Mouse (Mus musculus) limb, embryonic 14.5 days (tissue): ENCODE measurements around the gene BC030867. TPM values are rescaled to one million over a fixed set of nuclear protein-coding genes. Genes with fewer than 3 reads are reported as not detected.

Source experiments
- ATAC-seq: fragments of 200-750 bp; cut with Nextera tagmentation; 2 replicates; pipeline ENCODE4 v1.8.0; 2017; ENCODE audit warnings: low read depth, moderate number of reproducible peaks, moderate TSS enrichment; ENCODE audit not compliant: low FRiP score
- DNase-seq: peaks from one replicate; pipeline ENCODE4 v3.0.0-alpha.2; 2015; ENCODE audit warnings: low spot score
- H3K27ac ChIP-seq: fragments of 300-500 bp; sonication (generic); replicated peaks from 2 replicates; pipeline ENCODE4 v1.5.1; 2014; ENCODE audit warnings: low read depth, mild to moderate bottlenecking, low read length, moderate library complexity, mixed read lengths
- H3K27me3 ChIP-seq: fragments of 300-500 bp; sonication (generic); 2 replicates; pipeline ENCODE4 v1.6.1; 2014; ENCODE audit warnings: low read length, mixed read lengths; ENCODE audit not compliant: control insufficient read depth, insufficient read depth
- H3K36me3 ChIP-seq: fragments of 300-500 bp; sonication (generic); 2 replicates; pipeline ENCODE4 v1.6.1; 2014; ENCODE audit warnings: mild to moderate bottlenecking, low read length, moderate library complexity, mixed read lengths; ENCODE audit not compliant: control insufficient read depth, insufficient read depth
- H3K4me1 ChIP-seq: fragments of 300-500 bp; sonication (generic); 2 replicates; pipeline ENCODE4 v1.6.1; 2014; ENCODE audit warnings: antibody characterized with exemption, low read length, mixed read lengths; ENCODE audit not compliant: control insufficient read depth, insufficient read depth
- H3K4me2 ChIP-seq: fragments of 300-500 bp; sonication (generic); replicated peaks from 2 replicates; pipeline ENCODE4 v1.6.1; 2014; ENCODE audit warnings: low read depth, mild to moderate bottlenecking, low read length, moderate library complexity; ENCODE audit not compliant: severe bottlenecking
- H3K4me3 ChIP-seq: fragments of 300-500 bp; sonication (generic); replicated peaks from 2 replicates; pipeline ENCODE4 v1.5.1; 2014; ENCODE audit warnings: low read length
- H3K9ac ChIP-seq: fragments of 300-500 bp; sonication (generic); 2 replicates; pipeline ENCODE4 v1.6.1; 2014; ENCODE audit warnings: mild to moderate bottlenecking, low read depth, low read length, moderate library complexity; ENCODE audit not compliant: severe bottlenecking
- H3K9me3 ChIP-seq: fragments of 300-500 bp; sonication (generic); 2 replicates; pipeline ENCODE4 v1.6.1; 2016; ENCODE audit warnings: low read length; ENCODE audit not compliant: control insufficient read depth
- POLR2A ChIP-seq: fragments of 200-500 bp; IDR thresholded peaks from 2 replicates; pipeline ENCODE4 v1.8.0; 2012; ENCODE audit warnings: inconsistent platforms, mild to moderate bottlenecking, moderate library complexity, borderline replicate concordance; ENCODE audit not compliant: insufficient read depth, insufficient read length; ENCODE audit errors: extremely low read depth
- WGBS: fragments of 180-500 bp; shearing (Covaris S2); extraction: QIAGEN DNeasy Blood & Tissue Kit; methylation state at CpG from one replicate; pipeline ENCODE4 v1.1.7; 2014; 5-methylcytosine and 5-hydroxymethylcytosine counted together
- microRNA-seq: library from miRNA; unstranded; fragments of <30 nt; microRNA quantifications from one replicate; pipeline ENCODE4, GENCODE M21; 2016
- polyA plus RNA-seq, 2 experiments: library from polyadenylated mRNA; depleted of rRNA in 1 of 2; stranded (reverse) in 1 of 2; unstranded in 1 of 2; fragments of >200 nt; fragmentation: Nextera tagmentation in 1 of 2; extraction: Ambion mirVana in 1 of 2; gene quantifications; 2 replicates each; pipeline versions ENCODE4 v1.2.1 to v1.2.3; 2012 to 2014

Gene BC030867
- polyA plus RNA-seq, 2 experiments, result 11.9 to 14.2 TPM

- H3K4me2 ChIP-seq, result no peak overlapping the region
- DNase-seq, result no peak
- no peak overlapping the region for H3K4me3 ChIP-seq
- peaks cover 17% of the 10 kb centered on the region for H3K4me1 ChIP-seq
- H3K36me3 ChIP-seq, result peaks cover 84% of the 10 kb centered on the region
- TF ChIP-seq POLR2A, result no peak
- H3K9me3 ChIP-seq, result no peaks in the 10 kb centered on the region
- no peaks in the 10 kb centered on the region for H3K27me3 ChIP-seq
- 51% methylated on average over 26 of the region's 38 CpGs for WGBS
- H3K9ac ChIP-seq, result peak overlapping the region; percentile 31
- ATAC-seq, result no peak
- no peak overlapping the region for H3K27ac ChIP-seq
These were observed 62.4 kb downstream of the BC030867 start for GRCm38 (mm10) chr11:102310768-102311695.

- no peak overlapping the region for H3K4me3 ChIP-seq
- 83% methylated on average over 4 of the region's 4 CpGs for WGBS
- DNase-seq, result no peak
- ATAC-seq, result no peak
- no peak overlapping the region for H3K9ac ChIP-seq
- H3K4me2 ChIP-seq, result no peak overlapping the region
- peaks cover 21% of the 10 kb centered on the region for H3K4me1 ChIP-seq
- peaks cover 75% of the 10 kb centered on the region for H3K36me3 ChIP-seq
- H3K27ac ChIP-seq, result no peak overlapping the region
- H3K27me3 ChIP-seq, result no peaks in the 10 kb centered on the region
- TF ChIP-seq POLR2A, result no peak
- no peaks in the 10 kb centered on the region for H3K9me3 ChIP-seq
These were observed 63.3 kb downstream of the BC030867 start for GRCm38 (mm10) chr11:102311966-102312365.

GRCm38 (mm10) chr11:102312586-102312985 lies 63.9 kb downstream of the BC030867 start:
- Histone ChIP-seq H3K27ac (no peak overlapping the region), H3K9ac (no peak overlapping the region), H3K4me3 (no peak overlapping the region), H3K4me2 (no peak overlapping the region), H3K36me3 (peaks cover 69% of the 10 kb centered on the region), H3K4me1 (peaks cover 21% of the 10 kb centered on the region), H3K9me3 (no peaks in the 10 kb centered on the region), H3K27me3 (no peaks in the 10 kb centered on the region)
- no peak for ATAC-seq
- no peak for TF ChIP-seq POLR2A
- no peak for DNase-seq
- WGBS, result 72% methylated on average over 6 of the region's 6 CpGs

- H3K4me2 ChIP-seq, result no peak overlapping the region
- 90% methylated on average over 12 of the region's 12 CpGs for WGBS
- peaks cover 19% of the 10 kb centered on the region for H3K4me1 ChIP-seq
- TF ChIP-seq POLR2A, result no peak
- no peak for DNase-seq
- H3K27me3 ChIP-seq, result no peaks in the 10 kb centered on the region
- H3K9me3 ChIP-seq, result no peaks in the 10 kb centered on the region
- no peak overlapping the region for H3K9ac ChIP-seq
- peaks cover 58% of the 10 kb centered on the region for H3K36me3 ChIP-seq
- ATAC-seq, result no peak
- H3K27ac ChIP-seq, result no peak overlapping the region
- H3K4me3 ChIP-seq, result no peak overlapping the region
These were observed 65.6 kb downstream of the BC030867 start for GRCm38 (mm10) chr11:102314321-102314720.

Small RNA genes within 50 kb of the gene (microRNA-seq; reads per million reads assigned to microRNA genes)
- gene Mir8101, result 0.92 reads per million

Other genes with a start within 250 kb of the BC030867 start
- 15.7 and 17.8 TPM in 2 replicates for gene Mpp3, start 220.4 kb upstream of the BC030867 start, polyA plus RNA-seq (2012; rRNA removed)
- 4.9 and 5.2 TPM in 2 replicates for gene Mpp3, start 220.4 kb upstream of the BC030867 start, polyA plus RNA-seq (2014; fragmentation: Nextera tagmentation; extraction: Ambion mirVana)
- 1.0 and 2.1 TPM in 2 replicates for gene Cd300lg, start 207.4 kb upstream of the BC030867 start, polyA plus RNA-seq (2012; rRNA removed)
- 0.81 and 0.87 TPM in 2 replicates for gene Cd300lg, start 207.4 kb upstream of the BC030867 start, polyA plus RNA-seq (2014; fragmentation: Nextera tagmentation; extraction: Ambion mirVana)
- gene Mpp2, start 160.4 kb upstream of the BC030867 start, polyA plus RNA-seq (2012; rRNA removed), result 20.5 and 26.7 TPM in 2 replicates
- gene Mpp2, start 160.4 kb upstream of the BC030867 start, polyA plus RNA-seq (2014; fragmentation: Nextera tagmentation; extraction: Ambion mirVana), result 6.6 and 10.2 TPM in 2 replicates
- gene Ppy, start 147.6 kb upstream of the BC030867 start, polyA plus RNA-seq (2012; rRNA removed), result not detected in 2 replicates
- gene Ppy, start 147.6 kb upstream of the BC030867 start, polyA plus RNA-seq (2014; fragmentation: Nextera tagmentation; extraction: Ambion mirVana), result not detected in 2 replicates
- not detected in 2 replicates for gene Pyy, start 141.1 kb upstream of the BC030867 start, polyA plus RNA-seq (2012; rRNA removed)
- gene Pyy, start 141.1 kb upstream of the BC030867 start, polyA plus RNA-seq (2014; fragmentation: Nextera tagmentation; extraction: Ambion mirVana), result not detected in 2 replicates
- 0.06 and 0.09 TPM in 2 replicates for gene Nags, start 103.4 kb upstream of the BC030867 start, polyA plus RNA-seq (2012; rRNA removed)
- not detected in 2 replicates for gene Nags, start 103.4 kb upstream of the BC030867 start, polyA plus RNA-seq (2014; fragmentation: Nextera tagmentation; extraction: Ambion mirVana)
- 37.1 and 47.9 TPM in 2 replicates for gene Tmem101, start 92.5 kb upstream of the BC030867 start, polyA plus RNA-seq (2012; rRNA removed)
- gene Tmem101, start 92.5 kb upstream of the BC030867 start, polyA plus RNA-seq (2014; fragmentation: Nextera tagmentation; extraction: Ambion mirVana), result 29.7 and 34.5 TPM in 2 replicates
- 38.5 and 40.0 TPM in 2 replicates for gene Lsm12, start 63.6 kb upstream of the BC030867 start, polyA plus RNA-seq (2012; rRNA removed)
- gene Lsm12, start 63.6 kb upstream of the BC030867 start, polyA plus RNA-seq (2014; fragmentation: Nextera tagmentation; extraction: Ambion mirVana), result 83.8 and 86.0 TPM in 2 replicates
- gene G6pc3, start 59.3 kb upstream of the BC030867 start, polyA plus RNA-seq (2012; rRNA removed), result 42.7 and 60.4 TPM in 2 replicates
- gene G6pc3, start 59.3 kb upstream of the BC030867 start, polyA plus RNA-seq (2014; fragmentation: Nextera tagmentation; extraction: Ambion mirVana), result 27.6 and 33.7 TPM in 2 replicates
- 86.2 and 149 TPM in 2 replicates for gene Hdac5, start 18.7 kb upstream of the BC030867 start, polyA plus RNA-seq (2012; rRNA removed)
- 46.7 and 57.4 TPM in 2 replicates for gene Hdac5, start 18.7 kb upstream of the BC030867 start, polyA plus RNA-seq (2014; fragmentation: Nextera tagmentation; extraction: Ambion mirVana)
- 2.2 and 2.8 TPM in 2 replicates for gene Asb16, start 19.9 kb downstream of the BC030867 start, polyA plus RNA-seq (2012; rRNA removed)
- 0.25 and 0.48 TPM in 2 replicates for gene Asb16, start 19.9 kb downstream of the BC030867 start, polyA plus RNA-seq (2014; fragmentation: Nextera tagmentation; extraction: Ambion mirVana)
- gene Tmub2, start 36.0 kb downstream of the BC030867 start, polyA plus RNA-seq (2012; rRNA removed), result 59.9 and 68.6 TPM in 2 replicates
- 52.6 and 53.5 TPM in 2 replicates for gene Tmub2, start 36.0 kb downstream of the BC030867 start, polyA plus RNA-seq (2014; fragmentation: Nextera tagmentation; extraction: Ambion mirVana)
- 72.1 and 84.0 TPM in 2 replicates for gene Atxn7l3, start 47.7 kb downstream of the BC030867 start, polyA plus RNA-seq (2012; rRNA removed)
- 21.0 and 23.1 TPM in 2 replicates for gene Atxn7l3, start 47.7 kb downstream of the BC030867 start, polyA plus RNA-seq (2014; fragmentation: Nextera tagmentation; extraction: Ambion mirVana)
- 61.0 and 81.3 TPM in 2 replicates for gene Ubtf, start 70.9 kb downstream of the BC030867 start, polyA plus RNA-seq (2012; rRNA removed)
- 79.7 and 89.4 TPM in 2 replicates for gene Ubtf, start 70.9 kb downstream of the BC030867 start, polyA plus RNA-seq (2014; fragmentation: Nextera tagmentation; extraction: Ambion mirVana)
- gene Slc4a1, start 117.3 kb downstream of the BC030867 start, polyA plus RNA-seq (2012; rRNA removed), result 3.5 and 4.3 TPM in 2 replicates
- gene Slc4a1, start 117.3 kb downstream of the BC030867 start, polyA plus RNA-seq (2014; fragmentation: Nextera tagmentation; extraction: Ambion mirVana), result 2.8 and 6.6 TPM in 2 replicates
- gene Rundc3a, start 144.5 kb downstream of the BC030867 start, polyA plus RNA-seq (2012; rRNA removed), result 2.9 and 3.2 TPM in 2 replicates
- 1.0 and 1.1 TPM in 2 replicates for gene Rundc3a, start 144.5 kb downstream of the BC030867 start, polyA plus RNA-seq (2014; fragmentation: Nextera tagmentation; extraction: Ambion mirVana)
- gene Slc25a39, start 159.1 kb downstream of the BC030867 start, polyA plus RNA-seq (2012; rRNA removed), result 120 and 181 TPM in 2 replicates
- gene Slc25a39, start 159.1 kb downstream of the BC030867 start, polyA plus RNA-seq (2014; fragmentation: Nextera tagmentation; extraction: Ambion mirVana), result 179 and 195 TPM in 2 replicates
- 120 and 135 TPM in 2 replicates for gene Grn, start 181.4 kb downstream of the BC030867 start, polyA plus RNA-seq (2012; rRNA removed)
- 118 and 133 TPM in 2 replicates for gene Grn, start 181.4 kb downstream of the BC030867 start, polyA plus RNA-seq (2014; fragmentation: Nextera tagmentation; extraction: Ambion mirVana)
- 56.8 and 85.1 TPM in 2 replicates for gene Fam171a2, start 198.8 kb downstream of the BC030867 start, polyA plus RNA-seq (2012; rRNA removed)
- 8.9 and 10.0 TPM in 2 replicates for gene Fam171a2, start 198.8 kb downstream of the BC030867 start, polyA plus RNA-seq (2014; fragmentation: Nextera tagmentation; extraction: Ambion mirVana)
- gene Itga2b, start 221.2 kb downstream of the BC030867 start, polyA plus RNA-seq (2012; rRNA removed), result 7.0 and 7.3 TPM in 2 replicates
- gene Itga2b, start 221.2 kb downstream of the BC030867 start, polyA plus RNA-seq (2014; fragmentation: Nextera tagmentation; extraction: Ambion mirVana), result 3.5 and 5.0 TPM in 2 replicates